In genomic region chr4:144955863-144956262, GRCm38 (mm10) we compare ENCODE assay signal across 21 mouse cellular contexts.
DNase-seq lines count a peak whose midpoint lies in the region; ATAC-seq and TF ChIP-seq lines count a peak whose summit lies in the region.
"Had no signal": no experiment of that assay in that cellular context is flagged by ENCODE, and none has a peak within 500 bp of the region (broad histone marks: within the 10 kb centered on the region; RNA-seq: fewer than 3 reads in every experiment).

No protein-coding gene starts in this region.

- no peak overlapping the region for H3ac ChIP-seq in myocyte (ENCODE audit: control insufficient read depth, insufficient read length)

- peak; percentile 75 for ATAC-seq in granulocyte monocyte progenitor cell, adult 5-6 weeks (replicated peaks; ENCODE audit: poor library complexity, severe bottlenecking)
- no peak for ATAC-seq in megakaryocyte-erythroid progenitor cell, adult 5-6 weeks (replicated peaks; ENCODE audit: low FRiP score, low TSS enrichment, poor library complexity, severe bottlenecking)
- ATAC-seq: midbrain, embryonic 15.5 days had no signal

- H3K4me3 ChIP-seq in myocyte = no peak overlapping the region
- H3K4me3 ChIP-seq: forebrain, embryonic 12.5 days; heart, adult 2 months; hindbrain, embryonic 15.5 days; megakaryocyte, embryonic 14.5 days; midbrain, embryonic 15.5 days; neural tube, embryonic 15.5 days; stomach, embryonic 15.5 days had no signal

- TF ChIP-seq POLR2A in myocyte (IDR thresholded peaks at IDR 0.05; ENCODE audit: insufficient read length, low read depth) = no peak

- DNase-seq in adrenal gland, adult 2 months = peak; percentile 67
- no peak for DNase-seq in adrenal gland, postnatal 4 days (ENCODE audit: low spot score in 2 of 2)
- DNase-seq in lung, postnatal 36 days = peak; percentile 73
- DNase-seq in lung, postnatal 4 days = no peak
- DNase-seq in cerebellum, adult 8-10 months = no peak
- DNase-seq: cerebellum, postnatal 36 days; gastrocnemius, postnatal 10 days; heart, adult 2 months; heart, postnatal 4 days; kidney, adult 2 months; kidney, postnatal 10 days; right cerebral cortex, postnatal 25 days had no signal

- no peaks in the 10 kb centered on the region for H3K36me3 ChIP-seq in myocyte (ENCODE audit: control insufficient read depth, insufficient read depth)
- H3K36me3 ChIP-seq: forebrain, embryonic 12.5 days; hindbrain, embryonic 15.5 days; midbrain, embryonic 15.5 days; neural tube, embryonic 15.5 days; stomach, embryonic 15.5 days had no signal

- no peak overlapping the region for H3K4me2 ChIP-seq in myocyte (ENCODE audit: low read depth)
- H3K4me2 ChIP-seq: forebrain, embryonic 12.5 days; hindbrain, embryonic 15.5 days; midbrain, embryonic 15.5 days; neural tube, embryonic 15.5 days; stomach, embryonic 15.5 days had no signal

- H3K79me2 ChIP-seq in myocyte (ENCODE audit: control insufficient read depth, insufficient read depth) = no peaks in the 10 kb centered on the region

- no peaks in the 10 kb centered on the region for H3K27me3 ChIP-seq in myocyte (ENCODE audit: control insufficient read depth, insufficient read depth, insufficient read length)
- H3K27me3 ChIP-seq: forebrain, embryonic 12.5 days; hindbrain, embryonic 15.5 days; megakaryocyte, embryonic 14.5 days; midbrain, embryonic 15.5 days; neural tube, embryonic 15.5 days; stomach, embryonic 15.5 days had no signal

TF ChIP-seq in myocyte, 11 proteins besides CTCF, POLR2A, EP300 and RAD21:
- TF ChIP-seq CEBPB (IDR thresholded peaks at IDR 0.05; ENCODE audit: insufficient read depth, poor library complexity, severe bottlenecking) (peak; percentile 80), MAX (IDR thresholded peaks at IDR 0.05; ENCODE audit: low read depth) (no peak)

Comparison
In these comparisons a context has a peak if more than half of its experiments do, and no peak if none do; other contexts are left out.
1. DNase-seq: peak in adrenal gland, adult 2 months (single experiment) and lung, postnatal 36 days (single experiment); none in adrenal gland, postnatal 4 days (0 of 2), lung, postnatal 4 days (0 of 2) and cerebellum, adult 8-10 months (single experiment).